Mouse (Mus musculus) liver, embryonic 14.5 days (tissue): Measurements from ENCODE around the gene Adamts8. TPM values are rescaled to one million over a fixed set of nuclear protein-coding genes. Genes with fewer than 3 reads are reported as not detected.

Source experiments
- ATAC-seq: fragments of 200-750 bp; cut with Nextera tagmentation; 2 replicates; pipeline ENCODE4 v1.8.0; 2017; ENCODE audit warnings: moderate number of reproducible peaks, mild to moderate bottlenecking, moderate library complexity; ENCODE audit not compliant: insufficient read depth
- DNase-seq, 3 experiments: peaks; one replicate each; pipeline ENCODE4 v3.0.0-alpha.2; 2012 to 2013; ENCODE audit warnings: low read depth in 3 of 3, low spot score in 3 of 3
- H3K27ac ChIP-seq: fragments of 300-500 bp; sonication (generic); 2 replicates; pipeline ENCODE4 v1.5.1; 2014; ENCODE audit warnings: moderate library complexity, mild to moderate bottlenecking, control low read depth, inconsistent platforms
- H3K27me3 ChIP-seq: fragments of 300-500 bp; sonication (generic); 2 replicates; pipeline ENCODE4 v1.6.1; 2014; ENCODE audit warnings: mild to moderate bottlenecking, low read length, moderate library complexity; ENCODE audit not compliant: control insufficient read depth, insufficient read depth
- H3K36me3 ChIP-seq: fragments of 300-500 bp; sonication (generic); replicated peaks from 2 replicates; pipeline ENCODE4 v1.6.1; 2014; ENCODE audit warnings: low read depth; ENCODE audit not compliant: control insufficient read depth, insufficient read depth
- H3K4me1 ChIP-seq, 2 experiments: fragments of 200-500 bp in 1 of 2; fragments of 300-500 bp in 1 of 2; sonication (generic) in 1 of 2; replicated peaks; 2 replicates each; pipeline ENCODE4 v1.6.1; 2012 to 2014; ENCODE audit warnings: antibody characterized with exemption in 1 of 2, inconsistent platforms in 1 of 2, low read length in 1 of 2; ENCODE audit not compliant: control insufficient read depth in 2 of 2, insufficient read depth in 2 of 2
- H3K4me2 ChIP-seq: fragments of 300-500 bp; sonication (generic); 2 replicates; pipeline ENCODE4 v1.6.1; 2014; ENCODE audit warnings: low read depth, mild to moderate bottlenecking, control low read depth, moderate library complexity
- H3K4me3 ChIP-seq, 2 experiments: fragments of 200-500 bp in 1 of 2; fragments of 300-500 bp in 1 of 2; sonication (generic) in 1 of 2; 2 replicates each; pipeline ENCODE4 v1.5.1; 2012 to 2014; ENCODE audit warnings: low read depth in 2 of 2, low read length in 2 of 2, mild to moderate bottlenecking in 2 of 2, control low read depth in 1 of 2, inconsistent platforms in 1 of 2, moderate library complexity in 1 of 2; ENCODE audit not compliant: insufficient read depth in 1 of 2
- H3K9ac ChIP-seq: fragments of 300-500 bp; sonication (generic); replicated peaks from 2 replicates; pipeline ENCODE4 v1.6.1; 2014; ENCODE audit warnings: mild to moderate bottlenecking, control low read depth, moderate library complexity
- H3K9me3 ChIP-seq: fragments of 300-500 bp; sonication (generic); 2 replicates; pipeline ENCODE4 v1.6.1; 2016; ENCODE audit warnings: low read length, mixed read lengths; ENCODE audit not compliant: control insufficient read depth
- CTCF ChIP-seq: IDR thresholded peaks from 2 replicates; pipeline ENCODE4 v1.5.1; 2016; ENCODE audit warnings: antibody characterized with exemption, low read depth, control low read depth
- EP300 ChIP-seq: IDR thresholded peaks from 2 replicates; pipeline ENCODE4 v1.6.1; 2016; ENCODE audit warnings: antibody characterized with exemption, low read depth
- WGBS: fragments of 180-500 bp; shearing (Covaris S2); extraction: QIAGEN DNeasy Blood & Tissue Kit; methylation state at CpG from one replicate; pipeline ENCODE4 v1.1.7; 2014; ENCODE audit not compliant: insufficient replicate concordance; 5-methylcytosine and 5-hydroxymethylcytosine counted together
- polyA plus RNA-seq, 2 experiments: library from polyadenylated mRNA; depleted of rRNA in 1 of 2; stranded (reverse) in 1 of 2; unstranded in 1 of 2; fragments of >200 nt; fragmentation: Nextera tagmentation in 1 of 2; extraction: Ambion mirVana in 1 of 2; gene quantifications; 2 replicates each; pipeline versions ENCODE4 v1.2.1 to v1.2.3; 2012 to 2014

Adamts8 gene
- polyA plus RNA-seq, 2 experiments = 0.04 to 0.07 TPM

GRCm38 (mm10) chr9:30993106-30993505 is 50.7 kb downstream of the Adamts8 start:
- 67% methylated on average over 5 of the region's 5 CpGs for WGBS
- Histone ChIP-seq H3K9ac (no peak overlapping the region), H3K4me3 (no peak overlapping the region), H3K36me3 (no peaks in the 10 kb centered on the region), H3K27me3 (no peaks in the 10 kb centered on the region), H3K4me1 (no peaks in the 10 kb centered on the region), H3K27ac (no peak overlapping the region), H3K9me3 (no peaks in the 10 kb centered on the region), H3K4me2 (no peak overlapping the region)
- ATAC-seq (no peak), DNase-seq (no peak)
- no peak for TF ChIP-seq CTCF

- no peak for ATAC-seq
- Histone ChIP-seq H3K4me2 (no peak overlapping the region), H3K9me3 (no peaks in the 10 kb centered on the region), H3K9ac (no peak overlapping the region), H3K27me3 (no peaks in the 10 kb centered on the region), H3K4me1 (no peaks in the 10 kb centered on the region), H3K27ac (no peak overlapping the region), H3K4me3 (no peak overlapping the region), H3K36me3 (no peaks in the 10 kb centered on the region)
- no peak for DNase-seq
- TF ChIP-seq EP300 (no peak), CTCF (no peak)
- 53% methylated on average over 12 of the region's 12 CpGs for WGBS
Measured at GRCm38 (mm10) chr9:30996590-30997562, 54.5 kb downstream of the Adamts8 start.

GRCm38 (mm10) chr9:31000641-31001040 is 58.3 kb downstream of the Adamts8 start:
- Histone ChIP-seq H3K9ac (no peak overlapping the region), H3K4me3 (no peak overlapping the region), H3K9me3 (no peaks in the 10 kb centered on the region), H3K4me2 (no peak overlapping the region), H3K27ac (no peak overlapping the region), H3K27me3 (no peaks in the 10 kb centered on the region), H3K36me3 (no peaks in the 10 kb centered on the region), H3K4me1 (no peaks in the 10 kb centered on the region)
- WGBS = 59% methylated on average over 10 of the region's 10 CpGs
- TF ChIP-seq EP300 (no peak), CTCF (no peak)
- no peak for DNase-seq
- ATAC-seq = no peak

- ATAC-seq = no peak
- Histone ChIP-seq H3K4me1 (no peaks in the 10 kb centered on the region), H3K36me3 (no peaks in the 10 kb centered on the region), H3K9me3 (no peaks in the 10 kb centered on the region), H3K4me3 (no peak overlapping the region), H3K9ac (no peak overlapping the region), H3K27ac (no peak overlapping the region), H3K4me2 (no peak overlapping the region), H3K27me3 (no peaks in the 10 kb centered on the region)
- no peak for TF ChIP-seq CTCF
- TF ChIP-seq EP300 = no peak
- DNase-seq = no peak
- WGBS = 65% methylated on average over 4 of the region's 4 CpGs
Measured at GRCm38 (mm10) chr9:31002528-31002927, 60.2 kb downstream of the Adamts8 start.

GRCm38 (mm10) chr9:31009334-31009733 is 67.0 kb downstream of the Adamts8 start:
- no peak for DNase-seq
- Histone ChIP-seq H3K4me1 (no peaks in the 10 kb centered on the region), H3K9ac (no peak overlapping the region), H3K36me3 (no peaks in the 10 kb centered on the region), H3K27ac (no peak overlapping the region), H3K27me3 (no peaks in the 10 kb centered on the region), H3K4me2 (no peak overlapping the region), H3K9me3 (no peaks in the 10 kb centered on the region), H3K4me3 (no peak overlapping the region)
- WGBS = 58% methylated on average over 2 of the region's 2 CpGs
- no peak for TF ChIP-seq EP300
- no peak for TF ChIP-seq CTCF
- no peak for ATAC-seq
